Mouse (Mus musculus) left cerebral cortex, adult 11 months (tissue): ENCODE measurements around the gene Rnase1.

Source experiments
- DNase-seq: peaks from one replicate; pipeline ENCODE4 v3.0.0; 2022; ENCODE audit warnings: low spot score

The Rnase1 gene

GRCm38 (mm10) chr14:51140342-51140741 is 6.2 kb downstream of the Rnase1 start:
- no peak for DNase-seq

DNA sequence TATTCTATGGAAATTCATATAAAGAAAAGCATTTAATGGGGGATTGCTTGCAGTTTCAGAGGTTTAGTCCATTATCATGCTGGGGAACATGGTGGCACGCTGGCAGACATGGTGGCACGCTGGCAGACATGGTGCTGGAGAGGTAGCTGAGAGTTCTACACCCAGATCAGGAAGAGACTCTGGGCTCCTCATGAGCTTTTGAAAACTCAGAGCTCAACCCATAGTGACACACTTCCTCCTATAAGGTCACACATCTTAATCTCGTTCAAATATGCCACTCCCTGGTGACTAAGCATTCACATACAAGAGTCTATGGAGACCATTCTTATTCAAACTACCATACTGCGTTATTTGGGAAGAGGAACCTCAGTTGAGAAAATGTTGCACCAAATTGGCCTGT is 14.2 kb downstream of the Rnase1 start:
- DNase-seq = no peak

- no peak for DNase-seq
Measured at GRCm38 (mm10) chr14:51131086-51131815, 15.3 kb downstream of the Rnase1 start.

DNA sequence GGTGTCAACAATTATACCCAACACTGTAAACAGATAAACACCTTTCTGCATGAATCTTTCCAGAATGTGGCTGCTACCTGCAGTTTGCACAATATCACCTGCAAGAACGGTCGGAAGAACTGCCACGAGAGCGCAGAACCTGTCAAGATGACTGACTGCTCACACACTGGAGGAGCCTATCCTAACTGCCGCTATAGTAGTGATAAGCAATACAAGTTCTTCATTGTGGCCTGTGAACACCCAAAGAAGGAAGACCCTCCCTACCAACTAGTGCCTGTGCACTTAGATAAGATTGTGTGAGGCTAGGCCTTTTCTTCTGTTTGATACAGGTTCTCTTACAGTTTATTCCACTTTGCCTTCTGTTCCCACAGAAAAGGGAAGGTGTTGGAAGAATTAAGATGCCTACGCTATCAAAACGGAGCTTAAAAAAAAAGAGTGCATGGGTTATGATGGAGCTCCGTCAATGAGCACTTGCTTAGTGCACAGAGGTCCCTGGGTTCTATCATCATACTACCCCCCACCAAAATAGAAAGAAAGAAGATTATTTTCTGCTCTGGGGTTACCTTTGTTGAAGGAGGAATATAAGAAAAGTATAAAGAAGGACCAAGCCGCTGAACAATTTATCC is 16.2 kb downstream of the Rnase1 start:
- no peak for DNase-seq

DNA sequence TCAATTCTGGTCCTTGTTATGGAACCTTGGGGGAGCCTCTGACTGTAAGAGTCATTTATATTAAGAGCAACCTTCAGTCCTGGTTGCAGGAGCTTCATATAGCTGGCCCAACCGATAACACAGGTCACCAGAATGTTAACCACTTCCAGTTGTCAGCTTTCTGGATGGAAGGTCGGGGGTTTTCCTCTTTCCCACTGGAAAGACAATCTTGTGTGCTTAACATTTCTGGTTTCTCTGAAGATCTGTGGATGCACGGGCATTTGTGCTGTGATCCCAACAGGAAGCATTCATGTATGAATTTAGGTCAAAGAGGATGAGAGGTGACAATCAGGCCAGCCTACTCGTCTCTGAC is 17.0 kb downstream of the Rnase1 start:
- DNase-seq = no peak

DNA sequence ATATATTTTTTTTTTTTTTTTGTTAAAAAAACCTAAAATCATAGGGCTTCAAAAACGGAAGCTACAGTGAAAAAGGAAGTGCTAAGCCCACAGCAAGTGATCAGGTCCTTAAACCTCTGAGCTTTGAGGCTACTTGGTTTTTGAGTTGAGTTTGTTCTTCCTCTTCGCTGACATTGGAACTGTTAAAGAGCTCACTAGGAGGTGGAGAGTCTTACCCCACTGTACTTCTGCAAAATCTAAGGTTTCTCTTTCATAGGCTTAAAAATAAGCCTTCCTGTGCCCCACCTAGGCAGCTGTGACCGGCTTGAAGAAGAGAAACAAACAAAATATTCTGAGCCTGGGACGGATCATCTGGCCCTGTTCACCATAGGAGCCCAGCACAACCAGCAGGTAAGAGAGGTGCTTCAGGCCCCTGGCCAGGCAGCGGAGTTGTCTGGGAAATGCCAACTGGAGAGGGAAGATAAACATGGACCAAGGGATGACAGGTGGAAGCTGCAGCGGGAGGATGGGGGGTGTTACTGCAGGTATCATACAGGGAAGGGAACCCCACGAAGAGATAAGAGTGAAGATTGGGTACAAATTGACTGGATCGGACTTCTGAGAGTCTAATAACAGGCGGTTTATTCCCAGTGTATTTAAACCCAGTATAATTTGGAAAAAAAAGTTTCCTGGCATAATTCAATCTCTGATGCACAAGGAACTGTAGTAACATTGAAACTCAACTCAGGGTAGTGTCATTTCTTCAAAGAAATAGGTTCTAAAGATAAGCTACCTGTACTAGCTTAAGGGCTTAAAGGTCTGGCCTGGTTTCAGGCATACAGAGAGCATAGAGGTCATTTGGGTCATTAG is 17.6 kb downstream of the Rnase1 start:
- DNase-seq = no peak

DNA sequence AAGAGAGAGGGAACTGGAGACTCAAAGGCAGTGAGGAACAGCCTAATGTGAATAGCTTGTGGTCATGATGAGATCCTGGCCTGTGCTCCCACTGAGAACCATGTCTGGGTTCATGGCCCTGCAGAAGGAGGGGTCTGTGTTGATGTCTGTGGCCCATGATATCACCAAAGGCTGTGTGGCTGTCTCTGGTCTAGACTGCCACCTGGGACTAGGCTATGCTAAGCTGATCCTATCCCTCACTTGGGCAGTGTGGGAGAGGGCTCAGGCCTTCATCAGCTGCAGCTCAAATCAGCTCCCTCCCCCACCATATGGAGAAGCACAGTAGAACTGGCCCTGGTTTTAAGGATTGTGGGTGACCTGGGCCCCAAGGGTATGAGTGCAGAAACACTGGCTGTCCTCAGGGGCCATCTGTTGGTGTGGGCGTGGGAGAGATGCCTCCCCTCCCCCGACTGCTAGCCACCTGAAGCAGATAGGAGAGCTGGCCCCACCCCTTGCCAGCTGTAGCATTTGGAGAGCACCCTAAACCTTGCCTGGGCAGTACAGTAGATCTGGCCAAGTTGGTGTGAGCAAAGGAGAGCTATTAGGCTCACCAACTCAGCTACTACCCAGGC is 18.8 kb downstream of the Rnase1 start:
- no peak for DNase-seq

DNA sequence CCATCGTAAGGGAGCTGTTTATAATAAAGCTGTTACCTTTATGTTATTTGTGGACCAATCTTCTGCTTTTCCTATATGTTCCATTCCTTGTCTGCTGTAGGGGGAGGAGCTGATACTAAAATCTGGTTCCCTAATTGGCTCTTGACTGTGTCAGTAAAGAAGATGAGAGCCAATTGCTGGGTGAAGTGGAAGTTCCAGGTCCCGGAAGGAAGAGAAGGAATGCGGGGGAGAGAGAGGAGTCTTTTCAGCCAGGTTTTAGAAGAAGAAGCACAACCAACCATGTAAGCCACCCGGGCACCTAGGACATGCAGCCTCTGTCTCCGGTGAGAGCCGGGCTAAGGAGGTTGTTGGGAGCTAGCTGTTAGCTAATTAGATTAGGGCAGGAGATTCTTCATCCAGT is 20.9 kb downstream of the Rnase1 start:
- DNase-seq = no peak

- DNase-seq = no peak
Measured at GRCm38 (mm10) chr14:51113916-51114560, 32.5 kb downstream of the Rnase1 start, which contains the start of gene Eddm3b. Gene Eddm3b, plus strand, starts transcription at chr14:51114426.

DNA sequence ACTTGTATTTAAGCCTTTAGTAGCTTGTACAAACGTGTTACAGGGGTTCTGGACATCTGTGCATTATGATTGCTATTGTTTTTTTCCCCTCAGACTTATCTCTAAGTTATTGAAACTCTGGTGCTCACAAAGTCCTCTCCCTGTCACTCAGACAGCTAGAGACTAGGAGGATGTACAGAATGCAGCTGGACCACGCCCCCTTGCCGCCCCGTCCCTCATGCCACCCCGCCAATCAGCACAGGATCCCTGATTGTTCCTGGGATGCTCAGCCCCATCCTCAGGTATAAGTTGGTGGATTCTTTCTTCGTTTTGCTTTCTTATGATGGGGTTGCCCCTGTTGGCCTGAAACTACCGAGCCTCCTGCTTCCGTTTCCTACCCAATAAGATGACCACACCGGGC is 33.1 kb downstream of the Rnase1 start:
- DNase-seq = no peak

DNA sequence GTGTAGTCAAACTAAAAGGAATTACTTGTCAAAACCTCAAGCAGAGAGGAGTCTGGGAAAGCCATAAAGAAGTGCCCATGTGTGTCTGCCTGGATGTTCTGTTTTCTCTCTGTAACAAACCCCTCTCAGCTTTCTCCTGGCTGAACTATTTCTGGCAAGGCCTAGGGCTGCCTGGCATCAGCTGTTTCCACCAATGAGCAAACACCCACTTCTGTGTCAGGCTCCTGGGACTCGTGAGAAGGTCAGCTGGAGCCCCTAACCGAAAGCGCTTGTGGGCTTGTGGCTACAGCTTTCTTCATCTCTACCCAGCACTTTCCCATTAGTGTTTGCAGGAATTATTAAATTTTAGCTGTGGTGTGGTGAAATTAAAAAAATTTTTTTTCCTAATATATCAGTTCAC is 34.6 kb downstream of the Rnase1 start:
- no peak for DNase-seq

- no peak for DNase-seq
Measured at GRCm38 (mm10) chr14:51106449-51106967, 40.1 kb downstream of the Rnase1 start.

GRCm38 (mm10) chr14:51104366-51104765 is 42.2 kb downstream of the Rnase1 start:
- no peak for DNase-seq

DNA sequence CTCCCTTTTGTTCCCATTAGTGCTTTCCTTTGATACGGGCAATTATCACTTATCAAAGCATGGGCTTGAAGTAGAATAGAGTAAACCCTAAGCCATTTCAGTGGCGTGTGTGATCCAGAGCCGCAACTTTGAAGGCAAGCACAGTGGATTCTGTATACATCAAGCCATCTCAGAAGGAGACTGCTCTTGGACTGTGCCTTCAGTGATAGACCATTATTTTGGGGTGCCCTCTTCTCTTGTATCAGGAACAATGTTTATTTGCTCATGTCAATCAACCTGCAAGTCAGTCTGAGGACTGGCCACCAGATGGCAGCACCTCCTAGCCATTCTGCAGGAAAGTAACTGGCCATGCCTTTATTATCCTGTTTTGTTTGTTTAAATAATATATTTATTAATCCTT is 43.4 kb downstream of the Rnase1 start:
- no peak for DNase-seq

DNA sequence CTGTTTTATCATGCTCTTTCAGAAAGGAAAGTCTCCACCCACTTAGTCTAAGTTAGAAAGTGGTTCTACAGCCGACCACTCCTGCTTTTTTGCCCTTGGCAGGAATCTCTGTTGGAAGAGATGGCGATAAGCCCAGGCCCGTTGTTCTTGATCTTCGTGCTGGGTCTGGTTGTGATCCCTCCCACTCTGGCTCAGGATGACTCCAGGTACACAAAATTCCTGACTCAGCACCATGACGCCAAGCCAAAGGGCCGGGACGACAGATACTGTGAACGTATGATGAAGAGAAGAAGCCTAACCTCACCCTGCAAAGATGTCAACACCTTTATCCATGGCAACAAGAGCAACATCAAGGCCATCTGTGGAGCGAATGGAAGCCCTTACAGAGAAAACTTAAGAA is 45.3 kb downstream of the Rnase1 start:
- no peak for DNase-seq

DNA sequence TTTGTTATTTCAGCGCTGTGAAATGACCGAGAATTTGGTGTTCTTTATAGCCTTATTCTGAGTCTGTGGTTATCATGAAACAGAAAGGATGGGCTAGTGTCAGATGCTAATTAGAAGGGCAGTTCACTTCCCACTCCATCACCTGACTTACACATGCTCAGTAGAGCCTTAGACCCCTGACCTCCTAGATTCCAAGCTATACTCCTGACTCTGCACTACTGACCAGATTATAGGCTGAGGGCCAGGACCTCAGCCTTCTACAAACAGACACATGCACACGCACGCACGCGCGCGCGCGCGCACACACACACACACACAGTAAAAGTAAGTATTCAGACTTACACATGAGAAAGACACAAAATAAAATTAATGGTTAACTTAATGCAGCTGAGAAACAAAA is 47.7 kb downstream of the Rnase1 start:
- DNase-seq = no peak

DNA sequence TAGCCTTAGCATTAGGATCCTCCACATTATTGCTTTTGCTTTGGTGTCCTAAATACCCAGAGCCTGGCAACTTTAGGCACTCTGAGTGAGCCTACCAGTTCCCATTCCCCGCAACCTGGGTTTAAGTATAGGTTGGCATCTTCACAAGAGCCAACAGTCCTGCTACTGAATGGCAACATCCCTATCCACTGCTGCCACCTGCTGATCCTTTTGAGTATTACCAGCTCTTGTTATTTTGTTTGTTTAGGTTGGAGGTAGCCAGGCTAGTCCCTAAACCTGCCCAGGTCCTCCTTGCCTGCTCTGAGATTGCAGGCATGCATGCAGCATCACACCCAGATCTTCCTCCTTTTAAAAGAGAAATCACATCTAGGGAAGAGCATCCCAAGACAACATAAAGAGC is 48.3 kb downstream of the Rnase1 start:
- DNase-seq = peak; percentile 86

DNA sequence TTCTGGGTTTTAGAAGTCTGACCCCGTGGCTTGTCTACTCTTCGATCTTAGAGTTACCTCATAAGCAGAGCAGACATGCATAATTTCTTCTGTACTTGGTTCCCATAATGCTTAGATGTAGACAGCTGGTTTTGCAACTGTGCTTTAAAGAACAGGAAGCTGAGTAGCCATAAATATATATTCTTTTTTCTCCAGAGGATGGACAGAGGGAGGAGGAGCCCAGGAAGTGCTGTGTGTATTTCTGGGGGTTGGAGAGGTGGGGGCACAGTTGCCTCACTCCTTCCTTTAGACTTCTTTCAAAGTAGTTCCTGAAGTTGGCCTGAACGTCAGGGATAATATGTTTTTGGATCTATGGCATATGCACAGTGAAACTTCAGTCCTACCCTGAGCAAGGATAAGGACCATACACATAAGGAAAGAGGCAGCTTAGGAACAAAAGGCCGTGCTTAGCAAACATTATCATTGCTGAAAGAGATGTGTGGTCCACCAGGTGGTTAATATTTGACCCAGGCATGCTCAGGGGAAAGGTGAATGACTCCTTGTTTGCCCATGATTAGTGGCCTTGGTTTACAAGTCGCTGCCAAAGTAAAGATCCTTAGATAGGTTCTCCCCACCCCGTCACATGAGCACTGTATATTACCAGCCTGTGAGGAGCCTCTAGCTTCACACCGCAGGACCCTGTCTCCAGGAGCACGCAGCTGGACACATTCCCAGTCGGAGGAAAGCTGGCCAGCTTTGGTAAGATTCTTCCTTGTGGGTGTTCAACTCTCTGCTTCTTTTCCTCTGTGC is 50.7 kb downstream of the Rnase1 start:
- no peak for DNase-seq
